Mouse (Mus musculus) spleen, adult 2 months (tissue): ENCODE results near the gene Otulinl.

Experiments used
- CTCF ChIP-seq: fragments of 200-500 bp; IDR thresholded peaks from 2 replicates; pipeline ENCODE4 v1.5.1; 2011; ENCODE audit warnings: mild to moderate bottlenecking, inconsistent platforms; ENCODE audit not compliant: insufficient read depth, insufficient read length, insufficient replicate concordance; ENCODE audit errors: extremely low read depth
- POLR2A ChIP-seq: fragments of 200-500 bp; IDR thresholded peaks from 2 replicates; pipeline ENCODE4 v1.6.1; 2011; ENCODE audit warnings: low read depth, low read length, inconsistent platforms

- TF ChIP-seq POLR2A (no peak), CTCF (peak; percentile 71; the same call in 1 of the 2 replicates)
Measured at GRCm38 (mm10) chr15:27612533-27613221, 68.7 kb downstream of the Otulinl start.
